Mouse (Mus musculus) cerebellum, adult 2 months (tissue): ENCODE results near the gene Ugt1a6b.
"Not testable (repeated sequence)": the region's sequence is repeated elsewhere in the genome, so short reads cannot be mapped to it uniquely, and the experiment has no call there.

Experiments
- CTCF ChIP-seq: fragments of 200-500 bp; IDR thresholded peaks from 2 replicates; pipeline ENCODE4 v1.5.1; 2011; ENCODE audit warnings: low read depth, mild to moderate bottlenecking, control low read depth, low read length, moderate library complexity, borderline replicate concordance; ENCODE audit not compliant: insufficient read depth
- POLR2A ChIP-seq: fragments of 200-500 bp; IDR thresholded peaks from 2 replicates; pipeline ENCODE4 v1.6.1; 2011; ENCODE audit warnings: low read length, control low read depth, borderline replicate concordance; ENCODE audit not compliant: insufficient read depth

GRCm38 (mm10) chr1:88109027-88109557 is 6.0 kb downstream of the Ugt1a6b start:
- not testable (repeated sequence) for TF ChIP-seq CTCF, POLR2A
